In the genomic region with DNA sequence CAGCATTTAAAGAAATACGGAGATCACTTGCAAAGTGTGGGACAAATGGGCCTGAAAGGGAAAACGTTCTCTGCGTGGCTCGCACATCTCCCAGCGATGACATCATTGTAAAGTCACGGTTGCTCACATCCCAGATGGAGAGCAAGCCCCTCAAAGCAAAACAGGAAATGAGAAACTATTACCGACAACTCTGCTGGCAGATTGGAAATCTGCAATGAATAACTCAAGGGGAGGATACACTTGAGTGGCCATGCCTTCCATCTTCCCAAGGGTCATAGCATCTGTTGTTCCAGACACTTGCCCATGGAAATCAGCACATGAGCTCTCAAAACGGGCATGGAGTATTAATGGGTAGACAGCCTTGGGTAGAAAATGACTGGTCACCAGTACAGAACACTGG, we compare ENCODE assay signal across 29 mouse cellular contexts.
DNase-seq lines count a peak whose midpoint lies in the region; ATAC-seq lines count a peak whose summit lies in the region.
"Had no signal": no experiment of that assay in that cellular context is flagged by ENCODE, and none has a peak within 500 bp of the region (broad histone marks: within the 10 kb centered on the region; RNA-seq: fewer than 3 reads in every experiment).

No protein-coding gene starts in this region.

- ATAC-seq in midbrain, embryonic 11.5 days (ENCODE audit: low FRiP score) = no peak
- no peak for ATAC-seq in midbrain, embryonic 15.5 days (replicated peaks)
- ATAC-seq: forebrain, postnatal 0 days; inflammation-experienced regulatory T-cells, adult 6 months; liver, embryonic 12.5 days; liver, postnatal 0 days had no signal

- no peaks in the 10 kb centered on the region for H3K27me3 ChIP-seq in midbrain, embryonic 11.5 days (ENCODE audit: control insufficient read depth, insufficient read depth, low read length)
- H3K27me3 ChIP-seq in midbrain, embryonic 15.5 days (replicated peaks) = no peaks in the 10 kb centered on the region
- H3K27me3 ChIP-seq: hindbrain, embryonic 15.5 days; liver, embryonic 12.5 days; megakaryocyte, embryonic 14.5 days; neural tube, embryonic 15.5 days had no signal

- H3K36me3 ChIP-seq in midbrain, embryonic 11.5 days (ENCODE audit: control insufficient read depth, insufficient read depth, low read length) = no peaks in the 10 kb centered on the region
- no peaks in the 10 kb centered on the region for H3K36me3 ChIP-seq in midbrain, embryonic 15.5 days (replicated peaks)
- H3K36me3 ChIP-seq: G1E; hindbrain, embryonic 10.5 days; hindbrain, embryonic 15.5 days; liver, embryonic 12.5 days; neural tube, embryonic 15.5 days had no signal

- peak; percentile 11 for DNase-seq in embryo, embryonic 11 days
- no peak for DNase-seq in embryo, embryonic 10 days (ENCODE audit: low spot score)
- DNase-seq in midbrain, embryonic 11.5 days (ENCODE audit: low spot score, missing footprints) = peak; percentile 56
- DNase-seq in kidney, postnatal 36 days = peak; percentile 15 to 35
- DNase-seq in adrenal gland, adult 2 months = no peak
- no peak for DNase-seq in left cerebral cortex, postnatal 14 days (ENCODE audit: low spot score in 2 of 2)
- DNase-seq: adrenal gland, postnatal 25 days; cerebellum, adult 11-12 months; cerebellum, postnatal 10 days; forebrain, postnatal 0 days; heart, postnatal 14 days; left cerebral cortex, postnatal 4 days; liver, postnatal 0 days; lung, postnatal 4 days; midbrain, embryonic 14.5 days; retina, postnatal 1 day; right cerebral cortex, postnatal 14 days; thymus, postnatal 14 days had no signal

- no peaks in the 10 kb centered on the region for H3K4me1 ChIP-seq in midbrain, embryonic 11.5 days (ENCODE audit: control insufficient read depth, insufficient read depth, low read length)
- no peaks in the 10 kb centered on the region for H3K4me1 ChIP-seq in midbrain, embryonic 15.5 days
- H3K4me1 ChIP-seq: hindbrain, embryonic 10.5 days; hindbrain, embryonic 15.5 days; liver, embryonic 12.5 days; megakaryocyte, embryonic 14.5 days; neural tube, embryonic 15.5 days had no signal

- WGBS in midbrain, embryonic 11.5 days = 80% methylated on average over 8 of the region's 8 CpGs
- WGBS in midbrain, embryonic 15.5 days = 82% methylated on average over 8 of the region's 8 CpGs

- H3K4me3 ChIP-seq in midbrain, embryonic 11.5 days (ENCODE audit: low read depth, low read length) = no peak overlapping the region
- H3K4me3 ChIP-seq in midbrain, embryonic 15.5 days = no peak overlapping the region
- H3K4me3 ChIP-seq: erythroblast, embryonic 14.5 days; hindbrain, embryonic 10.5 days; hindbrain, embryonic 15.5 days; layer of hippocampus, adult 2 months; left cerebral cortex, adult 2 months; liver, embryonic 12.5 days; megakaryocyte, embryonic 14.5 days; neural tube, embryonic 15.5 days had no signal

- no peak overlapping the region for H3K4me2 ChIP-seq in midbrain, embryonic 11.5 days
- H3K4me2 ChIP-seq in midbrain, embryonic 15.5 days = no peak overlapping the region
- H3K4me2 ChIP-seq: hindbrain, embryonic 15.5 days; liver, embryonic 12.5 days; neural tube, embryonic 15.5 days had no signal

- H3K9ac ChIP-seq in midbrain, embryonic 11.5 days (ENCODE audit: low read length) = no peak overlapping the region
- H3K9ac ChIP-seq in midbrain, embryonic 15.5 days = no peak overlapping the region
- H3K9ac ChIP-seq: forebrain, postnatal 0 days; hindbrain, embryonic 15.5 days; liver, embryonic 12.5 days; liver, postnatal 0 days; neural tube, embryonic 15.5 days had no signal

- intact Hi-C loops in left cerebral cortex, postnatal 14 days (cut with DNase I) = no loop called here

- no peaks in the 10 kb centered on the region for H3K9me3 ChIP-seq in midbrain, embryonic 11.5 days (ENCODE audit: control insufficient read depth, low read length)
- no peaks in the 10 kb centered on the region for H3K9me3 ChIP-seq in midbrain, embryonic 15.5 days
- H3K9me3 ChIP-seq: hindbrain, embryonic 10.5 days; hindbrain, embryonic 15.5 days; liver, embryonic 12.5 days; neural tube, embryonic 15.5 days had no signal

- H3K27ac ChIP-seq in midbrain, embryonic 11.5 days (ENCODE audit: low read depth, low read length) = no peak overlapping the region
- no peak overlapping the region for H3K27ac ChIP-seq in midbrain, embryonic 15.5 days
- H3K27ac ChIP-seq: hindbrain, embryonic 10.5 days; hindbrain, embryonic 15.5 days; layer of hippocampus, adult 2 months; left cerebral cortex, adult 2 months; liver, embryonic 12.5 days; neural tube, embryonic 15.5 days had no signal

Comparison
In these comparisons a context has a peak if more than half of its experiments do, and no peak if none do; other contexts are left out.
1. DNase-seq: peak in embryo, embryonic 11 days (single experiment), midbrain, embryonic 11.5 days (single experiment) and kidney, postnatal 36 days (2 of 2); none in embryo, embryonic 10 days (single experiment), adrenal gland, adult 2 months (single experiment) and left cerebral cortex, postnatal 14 days (0 of 2).